Mouse (Mus musculus): Measurements from ENCODE around the gene Aen. TPM values are rescaled to one million over a fixed set of nuclear protein-coding genes. Genes with fewer than 3 reads are reported as not detected.
A peak's percentile ranks its signal among the peaks of the same experiment; 100 is the strongest.

Aen gene
- polyA plus RNA-seq, 2 experiments = 12.6 to 14.0 TPM

- no peak overlapping the region for H3K27ac ChIP-seq
- ATAC-seq (ENCODE audit: insufficient read depth) (no peak), DNase-seq (ENCODE audit: low read depth in 3 of 3, low spot score in 3 of 3) (peak in 2 of 3 experiments; percentile 36 to 49)
- H3K4me2 ChIP-seq (ENCODE audit: low read depth) = no peak overlapping the region
- no peaks in the 10 kb centered on the region for H3K36me3 ChIP-seq (replicated peaks; ENCODE audit: control insufficient read depth, insufficient read depth, low read depth)
- no peak for TF ChIP-seq EP300 (IDR thresholded peaks at IDR 0.05; ENCODE audit: low read depth)
- TF ChIP-seq CTCF (IDR thresholded peaks at IDR 0.05; ENCODE audit: low read depth) = no peak
- H3K4me3 ChIP-seq (ENCODE audit: insufficient read depth in 1 of 2, low read depth in 2 of 2, low read length in 2 of 2) = no peak overlapping the region
- peaks cover 0 to 4% of the 10 kb centered on the region in 2 experiments; a peak in 2 of 4 replicates for H3K4me1 ChIP-seq (replicated peaks; ENCODE audit: control insufficient read depth in 2 of 2, insufficient read depth in 2 of 2, low read length in 1 of 2)
- no peaks in the 10 kb centered on the region for H3K27me3 ChIP-seq (ENCODE audit: control insufficient read depth, insufficient read depth, low read length)
- WGBS (ENCODE audit: insufficient replicate concordance) = 48% methylated on average over 5 of the region's 5 CpGs
- no peak overlapping the region for H3K9ac ChIP-seq (replicated peaks)
- H3K9me3 ChIP-seq (ENCODE audit: control insufficient read depth, low read length) = no peaks in the 10 kb centered on the region
Observed at GRCm38 (mm10) chr7:78855044-78855655, 40.5 kb upstream of the Aen start.

GRCm38 (mm10) chr7:78863796-78864445 is 31.7 kb upstream of the Aen start:
- H3K4me2 ChIP-seq (ENCODE audit: low read depth) = no peak overlapping the region
- no peaks in the 10 kb centered on the region for H3K27me3 ChIP-seq (ENCODE audit: control insufficient read depth, insufficient read depth, low read length)
- peaks cover 0 to 12% of the 10 kb centered on the region in 2 experiments; a peak in 2 of 4 replicates for H3K4me1 ChIP-seq (replicated peaks; ENCODE audit: control insufficient read depth in 2 of 2, insufficient read depth in 2 of 2, low read length in 1 of 2)
- no peaks in the 10 kb centered on the region for H3K36me3 ChIP-seq (replicated peaks; ENCODE audit: control insufficient read depth, insufficient read depth, low read depth)
- no peak overlapping the region for H3K9ac ChIP-seq (replicated peaks)
- no peak overlapping the region for H3K4me3 ChIP-seq (ENCODE audit: insufficient read depth in 1 of 2, low read depth in 2 of 2, low read length in 2 of 2)
- no peaks in the 10 kb centered on the region for H3K9me3 ChIP-seq (ENCODE audit: control insufficient read depth, low read length)
- 54% methylated on average over 7 of the region's 7 CpGs for WGBS (ENCODE audit: insufficient replicate concordance)
- DNase-seq (ENCODE audit: low read depth in 3 of 3, low spot score in 3 of 3) = no peak
- TF ChIP-seq EP300 (IDR thresholded peaks at IDR 0.05; ENCODE audit: low read depth) (no peak), CTCF (IDR thresholded peaks at IDR 0.05; ENCODE audit: low read depth) (no peak)
- no peak overlapping the region for H3K27ac ChIP-seq
- ATAC-seq (ENCODE audit: insufficient read depth) = no peak

- WGBS (ENCODE audit: insufficient replicate concordance) = 12% methylated on average over 4 of the region's 4 CpGs
- Histone ChIP-seq H3K9me3 (ENCODE audit: control insufficient read depth, low read length) (no peaks in the 10 kb centered on the region), H3K4me2 (ENCODE audit: low read depth) (no peak overlapping the region), H3K4me1 (replicated peaks; ENCODE audit: control insufficient read depth in 2 of 2, insufficient read depth in 2 of 2, low read length in 1 of 2) (peaks cover 0 to 12% of the 10 kb centered on the region in 2 experiments; a peak in 2 of 4 replicates), H3K27ac (no peak overlapping the region), H3K4me3 (ENCODE audit: insufficient read depth in 1 of 2, low read depth in 2 of 2, low read length in 2 of 2) (no peak overlapping the region), H3K9ac (replicated peaks) (no peak overlapping the region), H3K36me3 (replicated peaks; ENCODE audit: control insufficient read depth, insufficient read depth, low read depth) (no peaks in the 10 kb centered on the region), H3K27me3 (ENCODE audit: control insufficient read depth, insufficient read depth, low read length) (no peaks in the 10 kb centered on the region)
- TF ChIP-seq EP300 (IDR thresholded peaks at IDR 0.05; ENCODE audit: low read depth) (no peak), CTCF (IDR thresholded peaks at IDR 0.05; ENCODE audit: low read depth) (no peak)
- DNase-seq (ENCODE audit: low read depth in 3 of 3, low spot score in 3 of 3) (no peak), ATAC-seq (ENCODE audit: insufficient read depth) (no peak)
Observed at GRCm38 (mm10) chr7:78864446-78864802, 31.2 kb upstream of the Aen start.

- no peak overlapping the region for H3K27ac ChIP-seq
- 38% methylated on average over 12 of the region's 12 CpGs for WGBS (ENCODE audit: insufficient replicate concordance)
- no peak for ATAC-seq (ENCODE audit: insufficient read depth)
Observed at GRCm38 (mm10) chr7:78865212-78865949, 30.3 kb upstream of the Aen start.

GRCm38 (mm10) chr7:78868731-78869130 is 26.9 kb upstream of the Aen start:
- WGBS (ENCODE audit: insufficient replicate concordance) = 47% methylated on average over 5 of the region's 5 CpGs
- no peak for ATAC-seq (ENCODE audit: insufficient read depth)
- no peak for DNase-seq (ENCODE audit: low read depth in 3 of 3, low spot score in 3 of 3)

More at GRCm38 (mm10) chr7:78865212-78865949, 30.3 kb upstream of the Aen start:
- H3K4me3 ChIP-seq (ENCODE audit: insufficient read depth in 1 of 2, low read depth in 2 of 2, low read length in 2 of 2) = no peak overlapping the region
- no peaks in the 10 kb centered on the region for H3K36me3 ChIP-seq (replicated peaks; ENCODE audit: control insufficient read depth, insufficient read depth, low read depth)
- no peaks in the 10 kb centered on the region for H3K27me3 ChIP-seq (ENCODE audit: control insufficient read depth, insufficient read depth, low read length)
- no peaks in the 10 kb centered on the region for H3K9me3 ChIP-seq (ENCODE audit: control insufficient read depth, low read length)
- no peak for DNase-seq (ENCODE audit: low read depth in 3 of 3, low spot score in 3 of 3)
- H3K4me1 ChIP-seq (replicated peaks; ENCODE audit: control insufficient read depth in 2 of 2, insufficient read depth in 2 of 2, low read length in 1 of 2) = peaks cover 0 to 12% of the 10 kb centered on the region in 2 experiments; a peak in 2 of 4 replicates
- no peak overlapping the region for H3K9ac ChIP-seq (replicated peaks)
- H3K4me2 ChIP-seq (ENCODE audit: low read depth) = no peak overlapping the region
- TF ChIP-seq EP300 (IDR thresholded peaks at IDR 0.05; ENCODE audit: low read depth) = no peak
- TF ChIP-seq CTCF (IDR thresholded peaks at IDR 0.05; ENCODE audit: low read depth) = no peak

More at GRCm38 (mm10) chr7:78868731-78869130, 26.9 kb upstream of the Aen start:
- Histone ChIP-seq H3K9me3 (ENCODE audit: control insufficient read depth, low read length) (no peaks in the 10 kb centered on the region), H3K27me3 (ENCODE audit: control insufficient read depth, insufficient read depth, low read length) (no peaks in the 10 kb centered on the region), H3K9ac (replicated peaks) (no peak overlapping the region), H3K36me3 (replicated peaks; ENCODE audit: control insufficient read depth, insufficient read depth, low read depth) (no peaks in the 10 kb centered on the region), H3K4me2 (ENCODE audit: low read depth) (no peak overlapping the region), H3K4me1 (replicated peaks; ENCODE audit: control insufficient read depth in 2 of 2, insufficient read depth in 2 of 2, low read length in 1 of 2) (peaks cover 0 to 12% of the 10 kb centered on the region in 2 experiments; a peak in 2 of 4 replicates), H3K4me3 (ENCODE audit: insufficient read depth in 1 of 2, low read depth in 2 of 2, low read length in 2 of 2) (no peak overlapping the region), H3K27ac (no peak overlapping the region)
- TF ChIP-seq EP300 (IDR thresholded peaks at IDR 0.05; ENCODE audit: low read depth) = no peak
- TF ChIP-seq CTCF (IDR thresholded peaks at IDR 0.05; ENCODE audit: low read depth) = no peak

Data from liver, embryonic 14.5 days (tissue).